Comparison of ENCODE assay signal across 16 mouse cellular contexts in genomic region chr11:76210228-76210985, GRCm38 (mm10). TPM values are rescaled to one million over a fixed set of nuclear protein-coding genes. Genes with fewer than 3 reads are reported as not detected.
"Had no signal": no experiment of that assay in that cellular context is flagged by ENCODE, and none has a peak within 500 bp of the region (broad histone marks: within the 10 kb centered on the region; RNA-seq: fewer than 3 reads in every experiment).

No protein-coding gene starts in this region.

- H3K9me3 ChIP-seq: intestine, embryonic 15.5 days; limb, embryonic 13.5 days; liver, embryonic 15.5 days; lung, embryonic 15.5 days; midbrain, embryonic 13.5 days; neural tube, embryonic 15.5 days had no signal

- H3K4me1 ChIP-seq: limb, embryonic 13.5 days; midbrain, embryonic 13.5 days; neural tube, embryonic 15.5 days had no signal

- ATAC-seq: intestine, embryonic 15.5 days; midbrain, embryonic 13.5 days had no signal

- H3K4me3 ChIP-seq: intestine, embryonic 15.5 days; layer of hippocampus, adult 2 months; limb, embryonic 13.5 days; liver, embryonic 15.5 days; lung, embryonic 15.5 days; midbrain, embryonic 13.5 days; neural tube, embryonic 15.5 days had no signal

- H3K4me2 ChIP-seq: intestine, embryonic 15.5 days; limb, embryonic 13.5 days; liver, embryonic 11.5 days; liver, embryonic 15.5 days; lung, embryonic 15.5 days; midbrain, embryonic 13.5 days; neural tube, embryonic 15.5 days had no signal

- DNase-seq: kidney, adult 18-20 months; kidney, postnatal 10 days; kidney, postnatal 4 days; right cerebral cortex, adult 18-20 months; thymus, adult 2 months; thymus, postnatal 25 days had no signal

- H3K27me3 ChIP-seq: intestine, embryonic 15.5 days; limb, embryonic 13.5 days; liver, embryonic 15.5 days; lung, embryonic 15.5 days; midbrain, embryonic 13.5 days; neural tube, embryonic 15.5 days had no signal

- H3K9ac ChIP-seq: intestine, embryonic 15.5 days; limb, embryonic 13.5 days; liver, embryonic 15.5 days; lung, embryonic 15.5 days; midbrain, embryonic 13.5 days; neural tube, embryonic 15.5 days had no signal

- H3K27ac ChIP-seq: intestine, embryonic 15.5 days; layer of hippocampus, adult 2 months; limb, embryonic 13.5 days; liver, embryonic 15.5 days; lung, embryonic 15.5 days; midbrain, embryonic 13.5 days; neural tube, embryonic 15.5 days had no signal

RNA-seq across cellular contexts. Expression of gene Dbil5, which starts 7.0 kb away (rescaled TPM):
- total RNA-seq: midbrain, postnatal 0 days had no signal
- polyA plus RNA-seq: neural tube, embryonic 11.5 days had no signal
